Mouse (Mus musculus) heart, embryonic 16.5 days (tissue): ENCODE data around the gene Mrfap1. TPM values are rescaled to one million over a fixed set of nuclear protein-coding genes. Genes with fewer than 3 reads are reported as not detected.

Experiments
- ATAC-seq: fragments of 200-750 bp; cut with Nextera tagmentation; replicated peaks from 2 replicates; pipeline ENCODE4 v1.8.0; 2017; ENCODE audit warnings: moderate number of reproducible peaks; ENCODE audit not compliant: insufficient read depth, low FRiP score; ENCODE audit errors: extremely low read depth
- H3K27ac ChIP-seq: fragments of 300-500 bp; sonication (generic); 2 replicates; pipeline ENCODE4 v1.5.1; 2014; ENCODE audit warnings: mild to moderate bottlenecking, low read length, control low read depth, moderate library complexity
- H3K27me3 ChIP-seq: fragments of 300-500 bp; sonication (generic); 2 replicates; pipeline ENCODE4 v1.6.1; 2014; ENCODE audit warnings: low read length, mixed read lengths; ENCODE audit not compliant: control insufficient read depth, insufficient read depth
- H3K36me3 ChIP-seq: fragments of 300-500 bp; sonication (generic); 2 replicates; pipeline ENCODE4 v1.6.1; 2014; ENCODE audit not compliant: control insufficient read depth, insufficient read depth
- H3K4me1 ChIP-seq: fragments of 300-500 bp; sonication (generic); 2 replicates; pipeline ENCODE4 v1.6.1; 2014; ENCODE audit warnings: low read length, mixed read lengths; ENCODE audit not compliant: control insufficient read depth, insufficient read depth
- H3K4me2 ChIP-seq: fragments of 300-500 bp; sonication (generic); 2 replicates; pipeline ENCODE4 v1.6.1; 2014; ENCODE audit warnings: low read depth, mild to moderate bottlenecking, control low read depth, low read length
- H3K4me3 ChIP-seq: fragments of 300-500 bp; sonication (generic); 2 replicates; pipeline ENCODE4 v1.5.1; 2014; ENCODE audit warnings: mild to moderate bottlenecking, control low read depth, low read length
- H3K9ac ChIP-seq: fragments of 300-500 bp; sonication (generic); 2 replicates; pipeline ENCODE4 v1.6.1; 2014; ENCODE audit warnings: low read length, control low read depth
- H3K9me3 ChIP-seq: fragments of 300-500 bp; sonication (generic); replicated peaks from 2 replicates; pipeline ENCODE4 v1.6.1; 2016; ENCODE audit warnings: low read length; ENCODE audit not compliant: control insufficient read depth
- WGBS: fragments of 180-500 bp; shearing (Covaris S2); extraction: QIAGEN DNeasy Blood & Tissue Kit; methylation state at CpG from one replicate; pipeline ENCODE4 v1.1.7; 2014; 5-methylcytosine and 5-hydroxymethylcytosine counted together
- polyA plus RNA-seq: library from polyadenylated mRNA; unstranded; fragments of >200 nt; fragmentation: Nextera tagmentation; extraction: Ambion mirVana; gene quantifications from 2 replicates; pipeline ENCODE4 v1.2.1, GENCODE M21; 2015

Gene Mrfap1
- polyA plus RNA-seq, 1 experiment from 2014 or later = 303 TPM

GRCm38 (mm10) chr5:36829098-36829497 lies 32.5 kb upstream of the Mrfap1 start:
- 80% methylated on average over 4 of the region's 4 CpGs for WGBS
- H3K9me3 ChIP-seq = no peaks in the 10 kb centered on the region
- H3K4me3 ChIP-seq = no peak overlapping the region
- no peaks in the 10 kb centered on the region for H3K27me3 ChIP-seq
- ATAC-seq = no peak
- H3K4me2 ChIP-seq = no peak overlapping the region
- no peak overlapping the region for H3K9ac ChIP-seq
- peaks cover 14% of the 10 kb centered on the region for H3K36me3 ChIP-seq
- H3K27ac ChIP-seq = no peak overlapping the region
- H3K4me1 ChIP-seq = peaks cover 10% of the 10 kb centered on the region

- Histone ChIP-seq H3K4me1 (no peaks in the 10 kb centered on the region), H3K27me3 (no peaks in the 10 kb centered on the region), H3K27ac (no peak overlapping the region), H3K9ac (no peak overlapping the region), H3K4me3 (no peak overlapping the region), H3K4me2 (no peak overlapping the region), H3K36me3 (peaks cover 24% of the 10 kb centered on the region), H3K9me3 (no peaks in the 10 kb centered on the region)
- WGBS = 88% methylated on average over 4 of the region's 4 CpGs
- ATAC-seq = no peak
These were observed 26.3 kb upstream of the Mrfap1 start for GRCm38 (mm10) chr5:36822907-36823306.

- Histone ChIP-seq H3K9ac (no peak overlapping the region), H3K27me3 (no peaks in the 10 kb centered on the region), H3K4me2 (no peak overlapping the region), H3K4me1 (no peaks in the 10 kb centered on the region), H3K36me3 (peaks cover 17% of the 10 kb centered on the region; the same call in 1 of the 2 replicates), H3K9me3 (no peaks in the 10 kb centered on the region), H3K4me3 (no peak overlapping the region), H3K27ac (no peak overlapping the region)
- 51% methylated on average over 6 of the region's 6 CpGs for WGBS
- ATAC-seq = no peak
These were observed 23.6 kb upstream of the Mrfap1 start for GRCm38 (mm10) chr5:36820142-36820541.

- Histone ChIP-seq H3K27ac (no peak overlapping the region), H3K4me2 (no peak overlapping the region), H3K4me1 (no peaks in the 10 kb centered on the region), H3K27me3 (no peaks in the 10 kb centered on the region), H3K9ac (no peak overlapping the region), H3K9me3 (no peaks in the 10 kb centered on the region), H3K4me3 (no peak overlapping the region), H3K36me3 (peaks cover 18% of the 10 kb centered on the region; the same call in 1 of the 2 replicates)
- 86% methylated on average over 5 of the region's 5 CpGs for whole genome bisulfite sequencing
- ATAC-seq = no peak
These were observed 23.2 kb upstream of the Mrfap1 start for GRCm38 (mm10) chr5:36819742-36820141.

GRCm38 (mm10) chr5:36817738-36818137 lies 21.2 kb upstream of the Mrfap1 start:
- ATAC-seq = no peak
- no peak overlapping the region for H3K4me2 ChIP-seq
- 69% methylated on average over 3 of the region's 3 CpGs for WGBS
- no peak overlapping the region for H3K27ac ChIP-seq
- H3K9me3 ChIP-seq = no peaks in the 10 kb centered on the region
- H3K36me3 ChIP-seq = peaks cover 17% of the 10 kb centered on the region
- H3K4me3 ChIP-seq = no peak overlapping the region
- H3K9ac ChIP-seq = no peak overlapping the region
- no peaks in the 10 kb centered on the region for H3K4me1 ChIP-seq
- H3K27me3 ChIP-seq = no peaks in the 10 kb centered on the region

GRCm38 (mm10) chr5:36814554-36814953 lies 18.0 kb upstream of the Mrfap1 start:
- Histone ChIP-seq H3K36me3 (peaks cover 13% of the 10 kb centered on the region; the same call in 1 of the 2 replicates), H3K4me1 (no peaks in the 10 kb centered on the region), H3K9me3 (no peaks in the 10 kb centered on the region), H3K4me2 (no peak overlapping the region), H3K27ac (no peak overlapping the region), H3K9ac (no peak overlapping the region), H3K4me3 (no peak overlapping the region), H3K27me3 (no peaks in the 10 kb centered on the region)
- WGBS = 79% methylated on average over 6 of the region's 6 CpGs
- no peak for ATAC-seq

GRCm38 (mm10) chr5:36811413-36811812 lies 14.8 kb upstream of the Mrfap1 start:
- H3K9ac ChIP-seq = no peak overlapping the region
- no peaks in the 10 kb centered on the region for H3K27me3 ChIP-seq
- H3K4me2 ChIP-seq = no peak overlapping the region
- no peak overlapping the region for H3K27ac ChIP-seq
- 29% methylated on average over 3 of the region's 3 CpGs for WGBS
- peaks cover 8% of the 10 kb centered on the region; the same call in 1 of the 2 replicates for H3K36me3 ChIP-seq
- peak; percentile 34; the same call in 1 of the 2 replicates for ATAC-seq
- peaks cover 5% of the 10 kb centered on the region for H3K4me1 ChIP-seq
- H3K4me3 ChIP-seq = no peak overlapping the region
- H3K9me3 ChIP-seq = no peaks in the 10 kb centered on the region

- ATAC-seq = no peak
- WGBS = 78% methylated on average over 3 of the region's 3 CpGs
- peaks cover 5% of the 10 kb centered on the region for H3K4me1 ChIP-seq
These were observed 14.1 kb upstream of the Mrfap1 start for GRCm38 (mm10) chr5:36810634-36811033.

GRCm38 (mm10) chr5:36809123-36809522 lies 12.6 kb upstream of the Mrfap1 start:
- Histone ChIP-seq H3K4me3 (no peak overlapping the region), H3K4me1 (peaks cover 5% of the 10 kb centered on the region), H3K36me3 (peaks cover 4% of the 10 kb centered on the region; the same call in 1 of the 2 replicates), H3K27me3 (no peaks in the 10 kb centered on the region), H3K27ac (no peak overlapping the region), H3K4me2 (no peak overlapping the region), H3K9me3 (no peaks in the 10 kb centered on the region), H3K9ac (no peak overlapping the region)
- ATAC-seq = no peak
- WGBS = 75% methylated on average over 7 of the region's 7 CpGs

More at GRCm38 (mm10) chr5:36810634-36811033, 14.1 kb upstream of the Mrfap1 start:
- Histone ChIP-seq H3K9ac (no peak overlapping the region), H3K4me2 (no peak overlapping the region), H3K9me3 (no peaks in the 10 kb centered on the region), H3K27ac (no peak overlapping the region), H3K27me3 (no peaks in the 10 kb centered on the region), H3K36me3 (peaks cover 8% of the 10 kb centered on the region; the same call in 1 of the 2 replicates), H3K4me3 (no peak overlapping the region)
